9 mouse cellular contexts compared by ENCODE assay signal in genomic region chr11:38747549-38747948, GRCm38 (mm10).
DNase-seq lines count a peak whose midpoint lies in the region; ATAC-seq lines count a peak whose summit lies in the region.
"Had no signal": no experiment of that assay in that cellular context is flagged by ENCODE, and none has a peak within 500 bp of the region (broad histone marks: within the 10 kb centered on the region; RNA-seq: fewer than 3 reads in every experiment).

No protein-coding gene starts in this region.

- H3K36me3 ChIP-seq in neural tube, embryonic 15.5 days = no peaks in the 10 kb centered on the region
- no peaks in the 10 kb centered on the region for H3K36me3 ChIP-seq in embryonic facial prominence, embryonic 14.5 days (ENCODE audit: control insufficient read depth, insufficient read depth, low read length)
- H3K36me3 ChIP-seq in limb, embryonic 11.5 days (ENCODE audit: control insufficient read depth, insufficient read depth, low read length) = no peaks in the 10 kb centered on the region

- intact Hi-C loops in gastrocnemius, postnatal 36 days (cut with DNase I) = no loop called here

- no peak overlapping the region for H3K4me2 ChIP-seq in neural tube, embryonic 15.5 days
- H3K4me2 ChIP-seq in embryonic facial prominence, embryonic 14.5 days (ENCODE audit: low read depth, low read length) = no peak overlapping the region
- no peak overlapping the region for H3K4me2 ChIP-seq in limb, embryonic 11.5 days (ENCODE audit: low read depth, severe bottlenecking)

- no peaks in the 10 kb centered on the region for H3K9me3 ChIP-seq in neural tube, embryonic 15.5 days (replicated peaks)
- H3K9me3 ChIP-seq in embryonic facial prominence, embryonic 14.5 days (ENCODE audit: control insufficient read depth, low read length) = no peaks in the 10 kb centered on the region
- no peaks in the 10 kb centered on the region for H3K9me3 ChIP-seq in limb, embryonic 11.5 days (ENCODE audit: control insufficient read depth, low read length)

- H3K9ac ChIP-seq in neural tube, embryonic 15.5 days (replicated peaks) = no peak overlapping the region
- H3K9ac ChIP-seq in embryonic facial prominence, embryonic 14.5 days (ENCODE audit: low read depth, low read length) = no peak overlapping the region
- H3K9ac ChIP-seq in limb, embryonic 11.5 days (ENCODE audit: low read length) = no peak overlapping the region

- 43% methylated on average over 3 of the region's 3 CpGs for WGBS in neural tube, embryonic 15.5 days
- 29% methylated on average over 3 of the region's 3 CpGs for WGBS in embryonic facial prominence, embryonic 14.5 days
- WGBS in limb, embryonic 11.5 days = 43% methylated on average over 3 of the region's 3 CpGs

- H3K27ac ChIP-seq in neural tube, embryonic 15.5 days (replicated peaks) = no peak overlapping the region
- no peak overlapping the region for H3K27ac ChIP-seq in embryonic facial prominence, embryonic 14.5 days (replicated peaks; ENCODE audit: low read depth, low read length)
- H3K27ac ChIP-seq in limb, embryonic 11.5 days (replicated peaks; ENCODE audit: low read depth, low read length) = no peak overlapping the region

- no peak for ATAC-seq in cerebellum, adult (ENCODE audit: insufficient number of reproducible peaks, low FRiP score, low TSS enrichment)
- no peak for ATAC-seq in neural tube, embryonic 15.5 days (ENCODE audit: low FRiP score)
- ATAC-seq in embryonic facial prominence, embryonic 14.5 days (ENCODE audit: low read depth) = no peak
- no peak for ATAC-seq in limb, embryonic 11.5 days (ENCODE audit: insufficient number of reproducible peaks, low FRiP score, low TSS enrichment, low read depth)

- no peaks in the 10 kb centered on the region for H3K4me1 ChIP-seq in neural tube, embryonic 15.5 days
- no peaks in the 10 kb centered on the region for H3K4me1 ChIP-seq in embryonic facial prominence, embryonic 14.5 days (ENCODE audit: control insufficient read depth, insufficient read depth, low read length)
- no peaks in the 10 kb centered on the region for H3K4me1 ChIP-seq in limb, embryonic 11.5 days (ENCODE audit: control insufficient read depth, insufficient read depth, low read length)

- DNase-seq in cerebellum, adult 8-10 months = peak; percentile 9
- DNase-seq in neural tube, embryonic 10.5 days (ENCODE audit: extremely low spot score, low spot score) = peak; percentile 44
- DNase-seq in embryonic facial prominence, embryonic 14.5 days (ENCODE audit: low spot score) = peak; percentile 23
- DNase-seq in limb, embryonic 11.5 days (ENCODE audit: low spot score) = peak; percentile 41
- DNase-seq in urinary bladder, postnatal 10 days (ENCODE audit: low spot score) = no peak
- no peak for DNase-seq in gastrocnemius, postnatal 36 days

- no peak overlapping the region for H3K4me3 ChIP-seq in neural tube, embryonic 15.5 days (replicated peaks)
- no peak overlapping the region for H3K4me3 ChIP-seq in embryonic facial prominence, embryonic 14.5 days (ENCODE audit: low read depth, low read length)
- no peak overlapping the region for H3K4me3 ChIP-seq in limb, embryonic 11.5 days (ENCODE audit: low read depth, low read length)

- no peaks in the 10 kb centered on the region for H3K27me3 ChIP-seq in neural tube, embryonic 15.5 days (replicated peaks)
- no peaks in the 10 kb centered on the region for H3K27me3 ChIP-seq in embryonic facial prominence, embryonic 14.5 days (replicated peaks; ENCODE audit: control insufficient read depth, insufficient read depth, low read length)
- H3K27me3 ChIP-seq in limb, embryonic 11.5 days (ENCODE audit: control insufficient read depth, insufficient read depth, low read length) = no peaks in the 10 kb centered on the region
- H3K27me3 ChIP-seq: CH12.LX had no signal

Comparison
In these comparisons a context has a peak if more than half of its experiments do, and no peak if none do; other contexts are left out.
1. DNase-seq: peak in cerebellum, adult 8-10 months (single experiment), neural tube, embryonic 10.5 days (single experiment), embryonic facial prominence, embryonic 14.5 days (single experiment) and limb, embryonic 11.5 days (single experiment); none in urinary bladder, postnatal 10 days (single experiment) and gastrocnemius, postnatal 36 days (0 of 2).